Mouse (Mus musculus): ENCODE measurements around the gene Wee1.

DNA sequence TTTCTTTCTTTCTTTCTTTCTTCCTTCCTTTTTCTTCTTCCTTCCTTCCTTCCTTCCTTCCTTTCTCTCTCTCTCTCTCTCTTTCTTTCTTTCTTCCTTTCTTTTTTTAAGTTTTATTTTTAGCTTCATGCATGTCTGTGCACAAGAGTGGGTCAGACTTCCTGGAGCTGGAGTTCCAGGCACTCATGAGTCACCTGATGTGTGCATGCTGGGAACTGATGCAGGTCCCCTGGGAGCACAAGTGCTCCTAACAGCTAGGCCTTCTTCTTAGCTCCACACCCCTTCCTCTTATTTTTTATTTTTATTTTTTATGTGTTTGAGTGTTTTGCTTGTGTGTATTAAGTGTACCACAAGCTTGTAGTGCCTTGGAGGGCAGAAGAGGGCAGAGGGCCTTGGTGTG is 58.8 kb downstream of the Wee1 start:
- TF ChIP-seq MYOG (IDR thresholded peaks at IDR 0.05; ENCODE audit: control insufficient read depth in 1 of 3, insufficient read depth in 1 of 3, insufficient read length in 2 of 3, low read depth in 2 of 3) (no peak), POLR2A (IDR thresholded peaks at IDR 0.05; ENCODE audit: insufficient read length, low read depth) (no peak), POLR2AphosphoS2 (IDR thresholded peaks at IDR 0.05; ENCODE audit: insufficient read length, low read depth) (no peak), USF1 (IDR thresholded peaks at IDR 0.05; ENCODE audit: low read depth) (peak; percentile 53), MAX (IDR thresholded peaks at IDR 0.05; ENCODE audit: low read depth) (no peak), TCF12 (IDR thresholded peaks at IDR 0.05; ENCODE audit: insufficient read depth, poor library complexity, severe bottlenecking) (no peak), E2F4 (IDR thresholded peaks at IDR 0.05; ENCODE audit: insufficient read depth) (no peak), CEBPB (IDR thresholded peaks at IDR 0.05; ENCODE audit: insufficient read depth, poor library complexity, severe bottlenecking) (no peak), MYOD1 (IDR thresholded peaks at IDR 0.05; ENCODE audit: control insufficient read depth in 1 of 3, insufficient read length in 2 of 3, low read depth in 2 of 3) (no peak), TCF3 (IDR thresholded peaks at IDR 0.05; ENCODE audit: insufficient read length, low read depth) (no peak)
